Comparison of ENCODE assay signal across 22 mouse cellular contexts in the genomic region with DNA sequence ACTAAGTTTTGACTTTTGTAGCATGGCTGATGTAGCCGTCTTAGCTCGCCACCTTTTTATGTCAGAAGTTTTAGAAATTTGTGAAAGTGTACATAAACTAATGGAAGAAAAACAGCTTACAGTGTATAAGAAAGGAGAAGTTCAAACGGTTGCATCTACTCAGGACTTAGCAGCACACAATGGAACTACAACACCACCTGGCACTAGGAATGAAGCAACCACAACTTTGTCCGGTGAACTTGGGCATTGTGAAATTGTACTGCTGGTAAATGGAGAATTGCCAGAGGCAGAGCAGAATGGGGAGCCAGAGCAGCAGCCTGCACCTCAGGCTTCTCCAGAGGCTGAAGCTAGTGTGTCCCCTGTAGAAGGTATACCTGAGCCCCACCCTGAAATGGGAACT. TPM values are rescaled to one million over a fixed set of nuclear protein-coding genes. Genes with fewer than 3 reads are reported as not detected.
A peak's percentile ranks its signal among the peaks of the same experiment; 100 is the strongest.
DNase-seq lines count a peak whose midpoint lies in the region; ATAC-seq and TF ChIP-seq lines count a peak whose summit lies in the region.
"Had no signal": no experiment of that assay in that cellular context is flagged by ENCODE, and none has a peak within 500 bp of the region (broad histone marks: within the 10 kb centered on the region; RNA-seq: fewer than 3 reads in every experiment).

No protein-coding gene starts in this region.

- TF ChIP-seq CTCF in liver, postnatal 0 days (IDR thresholded peaks at IDR 0.05; ENCODE audit: low read depth) = no peak

- H3K27me3 ChIP-seq in liver, postnatal 0 days (ENCODE audit: insufficient read depth, low read length) = no peaks in the 10 kb centered on the region
- no peaks in the 10 kb centered on the region for H3K27me3 ChIP-seq in liver, embryonic 11.5 days (replicated peaks; ENCODE audit: control insufficient read depth, insufficient read depth, low read length)
- H3K27me3 ChIP-seq in limb, embryonic 10.5 days (ENCODE audit: low read depth, poor library complexity, severe bottlenecking) = no peaks in the 10 kb centered on the region
- H3K27me3 ChIP-seq: hindbrain, embryonic 13.5 days had no signal

- 0 out of 2 replicates have a peak, but pooled peaks have one; percentile 29 for ATAC-seq in liver, postnatal 0 days
- no peak for ATAC-seq in liver, embryonic 11.5 days (replicated peaks; ENCODE audit: low FRiP score)
- ATAC-seq in common myeloid progenitor, adult 5-6 weeks (replicated peaks; ENCODE audit: low read depth, poor library complexity, severe bottlenecking) = peak; percentile 81
- ATAC-seq in megakaryocyte progenitor cell, adult 5-6 weeks (replicated peaks; ENCODE audit: poor library complexity) = peak; percentile 93
- ATAC-seq in erythroblast, adult 5-6 weeks (replicated peaks; ENCODE audit: low FRiP score, poor library complexity, severe bottlenecking) = no peak
- ATAC-seq: activated CD4-positive, CD25-positive, alpha-beta regulatory T cell, adult 4 months; forebrain, embryonic 14.5 days; forebrain, postnatal 0 days; hindbrain, embryonic 16.5 days had no signal

- H3K4me2 ChIP-seq in liver, postnatal 0 days (ENCODE audit: low read depth, low read length) = no peak overlapping the region
- no peak overlapping the region for H3K4me2 ChIP-seq in liver, embryonic 11.5 days
- H3K4me2 ChIP-seq: hindbrain, embryonic 13.5 days had no signal

- no peak overlapping the region for H3K4me3 ChIP-seq in liver, postnatal 0 days (ENCODE audit: low read depth, low read length)
- H3K4me3 ChIP-seq in liver, embryonic 11.5 days (ENCODE audit: low read depth, low read length) = no peak overlapping the region
- no peak overlapping the region for H3K4me3 ChIP-seq in limb, embryonic 10.5 days
- H3K4me3 ChIP-seq: gastrocnemius, adult 2 months; heart, adult 2 months; heart, embryonic 10.5 days; hindbrain, embryonic 13.5 days had no signal

- H3K9me3 ChIP-seq in liver, postnatal 0 days (ENCODE audit: low read length) = no peaks in the 10 kb centered on the region
- H3K9me3 ChIP-seq in liver, embryonic 11.5 days (ENCODE audit: control insufficient read depth, low read length) = no peaks in the 10 kb centered on the region
- no peaks in the 10 kb centered on the region for H3K9me3 ChIP-seq in limb, embryonic 10.5 days (replicated peaks)
- H3K9me3 ChIP-seq: heart, embryonic 10.5 days; hindbrain, embryonic 13.5 days had no signal

- H3K27ac ChIP-seq in liver, postnatal 0 days (ENCODE audit: low read depth) = no peak overlapping the region
- no peak overlapping the region for H3K27ac ChIP-seq in liver, embryonic 11.5 days (ENCODE audit: low read depth, low read length)
- H3K27ac ChIP-seq in limb, embryonic 10.5 days = no peak overlapping the region
- H3K27ac ChIP-seq: gastrocnemius, adult 2 months; heart, adult 2 months; heart, embryonic 10.5 days; hindbrain, embryonic 13.5 days had no signal

- 71% methylated on average over 4 of the region's 4 CpGs for WGBS in liver, postnatal 0 days (ENCODE audit: insufficient replicate concordance)
- 93% methylated on average over 4 of the region's 4 CpGs for WGBS in liver, embryonic 11.5 days
- WGBS in limb, embryonic 10.5 days = 94% methylated on average over 4 of the region's 4 CpGs

- peaks cover 46% of the 10 kb centered on the region for H3K36me3 ChIP-seq in liver, postnatal 0 days (replicated peaks; ENCODE audit: insufficient read depth, low read length)
- H3K36me3 ChIP-seq in liver, embryonic 11.5 days (ENCODE audit: control insufficient read depth, insufficient read depth, low read length) = peaks cover 17% of the 10 kb centered on the region
- H3K36me3 ChIP-seq in limb, embryonic 10.5 days = peaks cover 73% of the 10 kb centered on the region

- no peak overlapping the region for H3K9ac ChIP-seq in liver, postnatal 0 days (replicated peaks)
- H3K9ac ChIP-seq in liver, embryonic 11.5 days (ENCODE audit: low read depth, low read length) = no peak overlapping the region
- H3K9ac ChIP-seq: forebrain, postnatal 0 days; hindbrain, embryonic 13.5 days had no signal

- TF ChIP-seq EP300 in liver, postnatal 0 days (IDR thresholded peaks at IDR 0.05; ENCODE audit: low read depth) = no peak

- no peaks in the 10 kb centered on the region; the same call in 1 of the 2 replicates for H3K4me1 ChIP-seq in liver, postnatal 0 days (ENCODE audit: insufficient read depth)
- H3K4me1 ChIP-seq in liver, embryonic 11.5 days (replicated peaks; ENCODE audit: control insufficient read depth, insufficient read depth, low read length) = no peaks in the 10 kb centered on the region
- H3K4me1 ChIP-seq in limb, embryonic 10.5 days = no peaks in the 10 kb centered on the region
- H3K4me1 ChIP-seq: heart, embryonic 10.5 days; hindbrain, embryonic 13.5 days had no signal

- DNase-seq in liver, postnatal 0 days = no peak
- DNase-seq in liver, embryonic 11.5 days (ENCODE audit: low spot score) = no peak
- DNase-seq in 416B (ENCODE audit: low read depth) = peak; percentile 63
- DNase-seq in limb, embryonic 10.5 days (ENCODE audit: low spot score) = no peak
- DNase-seq: adrenal gland, adult 8-10 months; adrenal gland, postnatal 25 days; cerebellum, adult 11-12 months; cerebellum, adult 8-10 months; cerebellum, postnatal 10 days; cerebellum, postnatal 36 days; forebrain, postnatal 0 days; gastrocnemius, adult 2 months; gastrocnemius, postnatal 14 days; heart, adult 2 months had no signal

RNA-seq across cellular contexts. Expression of gene Zbtb11, which starts 16.6 kb away (rescaled TPM):
- 5.3 and 6.0 TPM in 2 replicates for polyA plus RNA-seq in liver, postnatal 0 days (2015; fragmentation: Nextera tagmentation; extraction: Ambion mirVana)
- polyA plus RNA-seq in liver, embryonic 11.5 days (2014; fragmentation: Nextera tagmentation; extraction: Ambion mirVana) = 21.7 and 23.5 TPM in 2 replicates
- 42.4 and 49.9 TPM in 2 replicates for total RNA-seq in common myeloid progenitor, adult 5-6 weeks (2017)
- 37.2 and 38.2 TPM in 2 replicates for total RNA-seq in megakaryocyte progenitor cell, adult 5-6 weeks (2015)
- total RNA-seq in megakaryocyte progenitor cell, adult 5-6 weeks (2017) = 38.7 and 45.1 TPM in 2 replicates
- 16.0 and 19.2 TPM in 2 replicates for polyA plus RNA-seq in limb, embryonic 10.5 days (2016; fragmentation: Nextera tagmentation; extraction: Ambion mirVana)
- total RNA-seq in erythroblast, adult 5-6 weeks (2015; ENCODE audit: low replicate concordance) = 21.1 and 24.5 TPM in 2 replicates
- 33.2 and 35.2 TPM in 2 replicates for total RNA-seq in erythroblast, adult 5-6 weeks (2017; ENCODE audit: low replicate concordance)

RNA-seq across cellular contexts. Expression of gene Rpl24, which starts 24.2 kb away (rescaled TPM):
- 446 and 482 TPM in 2 replicates for polyA plus RNA-seq in liver, postnatal 0 days (2015; fragmentation: Nextera tagmentation; extraction: Ambion mirVana)
- polyA plus RNA-seq in liver, embryonic 11.5 days (2014; fragmentation: Nextera tagmentation; extraction: Ambion mirVana) = 847 and 912 TPM in 2 replicates
- 1,507 and 2,166 TPM in 2 replicates for total RNA-seq in common myeloid progenitor, adult 5-6 weeks (2017)
- total RNA-seq in megakaryocyte progenitor cell, adult 5-6 weeks (2015) = 1,404 and 1,464 TPM in 2 replicates
- 1,643 and 1,702 TPM in 2 replicates for total RNA-seq in megakaryocyte progenitor cell, adult 5-6 weeks (2017)
- polyA plus RNA-seq in limb, embryonic 10.5 days (2016; fragmentation: Nextera tagmentation; extraction: Ambion mirVana) = 711 and 800 TPM in 2 replicates
- total RNA-seq in erythroblast, adult 5-6 weeks (2015; ENCODE audit: low replicate concordance) = 383 and 432 TPM in 2 replicates
- 184 and 212 TPM in 2 replicates for total RNA-seq in erythroblast, adult 5-6 weeks (2017; ENCODE audit: low replicate concordance)

RNA-seq across cellular contexts. Expression of gene Pcnp, which starts 39.2 kb away (rescaled TPM):
- polyA plus RNA-seq in liver, postnatal 0 days (2015; fragmentation: Nextera tagmentation; extraction: Ambion mirVana) = 61.8 and 64.2 TPM in 2 replicates
- polyA plus RNA-seq in liver, embryonic 11.5 days (2014; fragmentation: Nextera tagmentation; extraction: Ambion mirVana) = 195 and 210 TPM in 2 replicates
- 116 and 120 TPM in 2 replicates for total RNA-seq in common myeloid progenitor, adult 5-6 weeks (2017)
- total RNA-seq in megakaryocyte progenitor cell, adult 5-6 weeks (2015) = 99.7 and 101 TPM in 2 replicates
- 129 and 133 TPM in 2 replicates for total RNA-seq in megakaryocyte progenitor cell, adult 5-6 weeks (2017)
- 276 and 293 TPM in 2 replicates for polyA plus RNA-seq in limb, embryonic 10.5 days (2016; fragmentation: Nextera tagmentation; extraction: Ambion mirVana)
- total RNA-seq in erythroblast, adult 5-6 weeks (2015; ENCODE audit: low replicate concordance) = 14.0 and 55.6 TPM in 2 replicates
- total RNA-seq in erythroblast, adult 5-6 weeks (2017; ENCODE audit: low replicate concordance) = 42.2 and 47.1 TPM in 2 replicates

RNA-seq across cellular contexts. Expression of gene Trmt10c, which starts 47.3 kb away (rescaled TPM):
- polyA plus RNA-seq in liver, postnatal 0 days (2015; fragmentation: Nextera tagmentation; extraction: Ambion mirVana) = 15.2 and 15.7 TPM in 2 replicates
- polyA plus RNA-seq in liver, embryonic 11.5 days (2014; fragmentation: Nextera tagmentation; extraction: Ambion mirVana) = 38.5 and 41.8 TPM in 2 replicates
- total RNA-seq in common myeloid progenitor, adult 5-6 weeks (2017) = 50.0 and 58.0 TPM in 2 replicates
- total RNA-seq in megakaryocyte progenitor cell, adult 5-6 weeks (2015) = 35.8 and 37.3 TPM in 2 replicates
- total RNA-seq in megakaryocyte progenitor cell, adult 5-6 weeks (2017) = 36.1 and 44.1 TPM in 2 replicates
- polyA plus RNA-seq in limb, embryonic 10.5 days (2016; fragmentation: Nextera tagmentation; extraction: Ambion mirVana) = 35.2 and 35.6 TPM in 2 replicates
- total RNA-seq in erythroblast, adult 5-6 weeks (2015; ENCODE audit: low replicate concordance) = 1.7 and 6.5 TPM in 2 replicates
- total RNA-seq in erythroblast, adult 5-6 weeks (2017; ENCODE audit: low replicate concordance) = 3.9 and 4.7 TPM in 2 replicates

RNA-seq across cellular contexts. Expression of gene Cep97, which starts 55.7 kb away (rescaled TPM):
- polyA plus RNA-seq in liver, postnatal 0 days (2015; fragmentation: Nextera tagmentation; extraction: Ambion mirVana) = 2.4 and 2.7 TPM in 2 replicates
- polyA plus RNA-seq in liver, embryonic 11.5 days (2014; fragmentation: Nextera tagmentation; extraction: Ambion mirVana) = 8.9 and 9.3 TPM in 2 replicates
- total RNA-seq in common myeloid progenitor, adult 5-6 weeks (2017) = 20.2 and 24.9 TPM in 2 replicates
- total RNA-seq in megakaryocyte progenitor cell, adult 5-6 weeks (2015) = 9.3 and 16.0 TPM in 2 replicates
- total RNA-seq in megakaryocyte progenitor cell, adult 5-6 weeks (2017) = 13.4 and 33.3 TPM in 2 replicates
- 14.2 and 15.6 TPM in 2 replicates for polyA plus RNA-seq in limb, embryonic 10.5 days (2016; fragmentation: Nextera tagmentation; extraction: Ambion mirVana)
- 2.5 and 8.2 TPM in 2 replicates for total RNA-seq in erythroblast, adult 5-6 weeks (2015; ENCODE audit: low replicate concordance)
- 1.5 and 2.2 TPM in 2 replicates for total RNA-seq in erythroblast, adult 5-6 weeks (2017; ENCODE audit: low replicate concordance)

Comparison
In these comparisons a context has a peak if more than half of its experiments do, and no peak if none do; other contexts are left out.
1. ATAC-seq: peak in liver, postnatal 0 days (single experiment), common myeloid progenitor, adult 5-6 weeks (single experiment) and megakaryocyte progenitor cell, adult 5-6 weeks (single experiment); none in liver, embryonic 11.5 days (single experiment) and erythroblast, adult 5-6 weeks (single experiment).